Mouse (Mus musculus): ENCODE data around the gene Gtpbp1.

The Gtpbp1 gene

GRCm38 (mm10) chr15:79686046-79686869 lies 4.4 kb upstream of the Gtpbp1 start:
- no peak for DNase-seq (ENCODE audit: low spot score)

GRCm38 (mm10) chr15:79687175-79687574 lies 3.5 kb upstream of the Gtpbp1 start:
- DNase-seq (ENCODE audit: low spot score), result no peak

GRCm38 (mm10) chr15:79687646-79688267 lies 2.9 kb upstream of the Gtpbp1 start, which contains the start of gene Josd1:
Josd1 (minus strand) TSS chr15:79687919.
- DNase-seq (ENCODE audit: low spot score), result peak; percentile 96

- no peak for DNase-seq (ENCODE audit: low spot score)
Measured at GRCm38 (mm10) chr15:79688268-79688956, 2.2 kb upstream of the Gtpbp1 start.

- peak; percentile 53 for DNase-seq (ENCODE audit: low spot score)
Measured at GRCm38 (mm10) chr15:79689662-79690425, 801 bp upstream of the Gtpbp1 start.

- DNase-seq (ENCODE audit: low spot score), result peak; percentile 36
Measured at GRCm38 (mm10) chr15:79691023-79691508, 421 bp downstream of the Gtpbp1 start.

- peak; percentile 13 for DNase-seq (ENCODE audit: low spot score)
Measured at GRCm38 (mm10) chr15:79692334-79692733, 1.7 kb downstream of the Gtpbp1 start.

- DNase-seq (ENCODE audit: low spot score), result peak; percentile 71
Measured at GRCm38 (mm10) chr15:79693740-79694139, 3.1 kb downstream of the Gtpbp1 start.

GRCm38 (mm10) chr15:79694512-79694911 lies 3.9 kb downstream of the Gtpbp1 start:
- no peak for DNase-seq (ENCODE audit: low spot score)

- DNase-seq (ENCODE audit: low spot score), result no peak
Measured at GRCm38 (mm10) chr15:79695516-79695915, 4.9 kb downstream of the Gtpbp1 start.

- DNase-seq (ENCODE audit: low spot score), result no peak
Measured at GRCm38 (mm10) chr15:79696508-79696907, 5.9 kb downstream of the Gtpbp1 start.

- no peak for DNase-seq (ENCODE audit: low spot score)
Measured at GRCm38 (mm10) chr15:79697011-79697410, 6.4 kb downstream of the Gtpbp1 start.

- no peak for DNase-seq (ENCODE audit: low spot score)
Measured at GRCm38 (mm10) chr15:79697558-79698187, 7.0 kb downstream of the Gtpbp1 start.

- DNase-seq (ENCODE audit: low spot score), result no peak
Measured at GRCm38 (mm10) chr15:79706603-79707214, 16.1 kb downstream of the Gtpbp1 start.

- no peak for DNase-seq (ENCODE audit: low spot score)
Measured at GRCm38 (mm10) chr15:79708229-79708822, 17.7 kb downstream of the Gtpbp1 start.

- DNase-seq (ENCODE audit: low spot score), result no peak
Measured at GRCm38 (mm10) chr15:79715646-79716045, 25.0 kb downstream of the Gtpbp1 start.

- DNase-seq (ENCODE audit: low spot score), result no peak
Measured at GRCm38 (mm10) chr15:79716710-79717109, 26.1 kb downstream of the Gtpbp1 start.

- no peak for DNase-seq (ENCODE audit: low spot score)
Measured at GRCm38 (mm10) chr15:79720267-79720666, 29.6 kb downstream of the Gtpbp1 start.

GRCm38 (mm10) chr15:79720796-79721195 lies 30.2 kb downstream of the Gtpbp1 start:
- no peak for DNase-seq (ENCODE audit: low spot score)

- DNase-seq (ENCODE audit: low spot score), result peak; percentile 51
Measured at GRCm38 (mm10) chr15:79723439-79723838, 32.8 kb downstream of the Gtpbp1 start.

Data from T-cell, adult 2 months (primary cell).